Mouse (Mus musculus) liver, embryonic 11.5 days (tissue): ENCODE data around the gene Ddn. TPM values are rescaled to one million over a fixed set of nuclear protein-coding genes. Genes with fewer than 3 reads are reported as not detected.

Experiments
- ATAC-seq: fragments of 200-750 bp; cut with Nextera tagmentation; replicated peaks from 2 replicates; pipeline ENCODE4 v1.8.0; 2017; ENCODE audit warnings: moderate number of reproducible peaks, mild to moderate bottlenecking, moderate TSS enrichment, moderate library complexity; ENCODE audit not compliant: low FRiP score
- DNase-seq: peaks from one replicate; pipeline ENCODE4 v3.0.0-alpha.2; 2017; ENCODE audit warnings: low spot score
- H3K27ac ChIP-seq: fragments of 300-500 bp; sonication (generic); 2 replicates; pipeline ENCODE4 v1.5.1; 2014; ENCODE audit warnings: mild to moderate bottlenecking, low read depth, low read length, control low read depth
- H3K27me3 ChIP-seq: fragments of 300-500 bp; sonication (generic); replicated peaks from 2 replicates; pipeline ENCODE4 v1.6.1; 2014; ENCODE audit warnings: low read length, mixed read lengths; ENCODE audit not compliant: control insufficient read depth, insufficient read depth
- H3K36me3 ChIP-seq: fragments of 300-500 bp; sonication (generic); 2 replicates; pipeline ENCODE4 v1.6.1; 2014; ENCODE audit warnings: mild to moderate bottlenecking, low read length, moderate library complexity, mixed read lengths; ENCODE audit not compliant: control insufficient read depth, insufficient read depth
- H3K4me1 ChIP-seq: fragments of 300-500 bp; sonication (generic); replicated peaks from 2 replicates; pipeline ENCODE4 v1.6.1; 2014; ENCODE audit warnings: low read length, mixed read lengths; ENCODE audit not compliant: control insufficient read depth, insufficient read depth
- H3K4me2 ChIP-seq: fragments of 300-500 bp; sonication (generic); 2 replicates; pipeline ENCODE4 v1.6.1; 2014; ENCODE audit warnings: mild to moderate bottlenecking, control low read depth, moderate library complexity
- H3K4me3 ChIP-seq: fragments of 300-500 bp; sonication (generic); 2 replicates; pipeline ENCODE4 v1.5.1; 2014; ENCODE audit warnings: low read depth, low read length, control low read depth
- H3K9ac ChIP-seq: fragments of 300-500 bp; sonication (generic); 2 replicates; pipeline ENCODE4 v1.6.1; 2014; ENCODE audit warnings: low read depth, low read length, control low read depth
- H3K9me3 ChIP-seq: fragments of 300-500 bp; sonication (generic); 2 replicates; pipeline ENCODE4 v1.6.1; 2016; ENCODE audit warnings: low read length, inconsistent platforms, mixed read lengths; ENCODE audit not compliant: control insufficient read depth
- WGBS: fragments of 180-500 bp; shearing (Covaris S2); extraction: QIAGEN DNeasy Blood & Tissue Kit; methylation state at CpG from one replicate; pipeline ENCODE4 v1.1.7; 2014; 5-methylcytosine and 5-hydroxymethylcytosine counted together
- polyA plus RNA-seq: library from polyadenylated mRNA; unstranded; fragments of >200 nt; fragmentation: Nextera tagmentation; extraction: Ambion mirVana; gene quantifications from 2 replicates; pipeline ENCODE4 v1.2.1, GENCODE M21; 2014

Gene Ddn
- polyA plus RNA-seq, 1 experiment from 2014 or later, result 0.12 TPM

GRCm38 (mm10) chr15:98788972-98789660, 20.2 kb downstream of the Ddn start:
- Histone ChIP-seq H3K36me3 (no peaks in the 10 kb centered on the region), H3K9ac (no peak overlapping the region), H3K4me3 (no peak overlapping the region), H3K27ac (no peak overlapping the region), H3K4me2 (0 out of 2 replicates have a peak overlapping the region, but pooled peaks have one; percentile 3), H3K9me3 (no peaks in the 10 kb centered on the region), H3K27me3 (peaks cover 90% of the 10 kb centered on the region), H3K4me1 (peaks cover 11% of the 10 kb centered on the region)
- 11% methylated on average over 24 of the region's 24 CpGs for WGBS
- no peak for ATAC-seq
- no peak for DNase-seq

DNA sequence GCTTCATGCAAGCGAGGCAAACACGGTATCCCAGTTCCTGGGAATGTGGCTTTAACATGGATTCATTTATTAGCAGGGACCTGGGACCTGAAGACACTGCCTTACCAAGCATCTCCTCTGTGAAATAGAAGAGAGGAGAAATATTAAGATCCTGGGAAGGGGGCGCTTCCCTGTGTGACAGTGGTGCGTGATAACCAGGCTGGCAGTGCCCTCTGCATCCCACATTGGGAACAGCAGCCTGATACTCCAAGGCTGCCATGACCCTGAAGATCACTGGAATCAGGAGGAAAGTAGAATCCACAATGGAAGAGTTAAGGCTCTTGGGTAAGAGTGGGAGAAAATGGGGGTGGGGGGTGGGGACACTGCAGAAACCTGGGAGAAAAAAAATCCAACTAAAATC, 21.4 kb downstream of the Ddn start:
- DNase-seq (no peak), ATAC-seq (no peak)
- no peak overlapping the region for H3K27ac ChIP-seq
- no peak overlapping the region for H3K4me3 ChIP-seq
- 42% methylated on average over 4 of the region's 4 CpGs for WGBS
- H3K27me3 ChIP-seq, result peaks cover 78% of the 10 kb centered on the region
- H3K9ac ChIP-seq, result no peak overlapping the region
- no peak overlapping the region for H3K4me2 ChIP-seq
- peaks cover 11% of the 10 kb centered on the region for H3K4me1 ChIP-seq
- H3K36me3 ChIP-seq, result no peaks in the 10 kb centered on the region
- no peaks in the 10 kb centered on the region for H3K9me3 ChIP-seq

DNA sequence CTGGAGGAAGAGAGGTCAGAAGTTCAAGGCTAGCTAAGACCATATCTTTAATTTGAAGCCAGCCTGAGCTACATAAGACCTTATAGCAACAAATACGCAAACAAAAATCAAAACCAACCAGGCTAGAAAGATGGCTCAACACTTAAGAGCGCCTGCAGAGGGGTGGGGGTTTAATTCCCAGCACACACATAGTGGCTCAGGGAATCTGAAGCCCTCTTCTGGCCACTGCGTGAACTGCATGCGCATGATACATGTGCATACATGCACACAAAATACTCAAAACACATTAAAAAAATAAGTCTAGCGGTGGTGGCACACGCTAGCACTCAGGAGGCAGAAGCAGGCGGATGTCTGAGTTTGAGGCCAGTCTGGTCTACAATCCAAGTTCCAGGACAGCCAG, 23.5 kb downstream of the Ddn start:
- DNase-seq (no peak), ATAC-seq (no peak)
- H3K36me3 ChIP-seq, result no peaks in the 10 kb centered on the region
- no peaks in the 10 kb centered on the region for H3K9me3 ChIP-seq
- H3K27me3 ChIP-seq, result peaks cover 71% of the 10 kb centered on the region
- peaks cover under 1% of the 10 kb centered on the region for H3K4me1 ChIP-seq
- H3K4me3 ChIP-seq, result no peak overlapping the region
- WGBS, result 30% methylated on average over 7 of the region's 7 CpGs
- no peak overlapping the region for H3K4me2 ChIP-seq
- H3K9ac ChIP-seq, result no peak overlapping the region
- H3K27ac ChIP-seq, result no peak overlapping the region

DNA sequence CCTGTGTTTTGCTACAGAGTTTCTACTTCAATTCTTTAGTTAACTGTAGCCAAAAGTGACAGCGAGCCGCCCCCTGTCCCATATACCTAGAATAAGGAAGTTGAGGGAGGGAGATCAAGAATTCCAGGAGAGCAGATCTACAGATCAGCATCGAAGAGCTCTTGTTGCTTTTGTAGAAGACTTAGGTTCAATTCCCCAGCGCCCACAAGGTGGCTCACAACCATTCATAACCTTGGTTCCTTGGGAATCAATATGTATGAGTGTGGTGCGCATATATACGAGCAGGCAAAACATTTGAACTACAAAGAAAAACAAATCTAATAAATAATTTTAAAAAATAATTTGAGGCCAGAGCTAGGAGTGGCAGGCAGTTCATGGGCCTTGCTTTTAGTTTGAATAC, 28.1 kb downstream of the Ddn start:
- Histone ChIP-seq H3K27ac (no peak overlapping the region), H3K4me2 (no peak overlapping the region), H3K27me3 (peaks cover 76% of the 10 kb centered on the region), H3K4me1 (peaks cover 9% of the 10 kb centered on the region), H3K36me3 (no peaks in the 10 kb centered on the region), H3K9me3 (no peaks in the 10 kb centered on the region), H3K9ac (no peak overlapping the region), H3K4me3 (no peak overlapping the region)
- ATAC-seq, result no peak
- WGBS, result 30% methylated on average over 6 of the region's 6 CpGs
- DNase-seq, result no peak

- DNase-seq (no peak), ATAC-seq (no peak)
- Histone ChIP-seq H3K27me3 (peaks cover 78% of the 10 kb centered on the region), H3K9me3 (no peaks in the 10 kb centered on the region), H3K27ac (no peak overlapping the region), H3K4me1 (peaks cover 10% of the 10 kb centered on the region), H3K4me2 (no peak overlapping the region), H3K9ac (no peak overlapping the region), H3K4me3 (no peak overlapping the region), H3K36me3 (no peaks in the 10 kb centered on the region)
- WGBS, result 7% methylated on average over 13 of the region's 13 CpGs
Observed at GRCm38 (mm10) chr15:98780573-98780972, 28.7 kb downstream of the Ddn start.

DNA sequence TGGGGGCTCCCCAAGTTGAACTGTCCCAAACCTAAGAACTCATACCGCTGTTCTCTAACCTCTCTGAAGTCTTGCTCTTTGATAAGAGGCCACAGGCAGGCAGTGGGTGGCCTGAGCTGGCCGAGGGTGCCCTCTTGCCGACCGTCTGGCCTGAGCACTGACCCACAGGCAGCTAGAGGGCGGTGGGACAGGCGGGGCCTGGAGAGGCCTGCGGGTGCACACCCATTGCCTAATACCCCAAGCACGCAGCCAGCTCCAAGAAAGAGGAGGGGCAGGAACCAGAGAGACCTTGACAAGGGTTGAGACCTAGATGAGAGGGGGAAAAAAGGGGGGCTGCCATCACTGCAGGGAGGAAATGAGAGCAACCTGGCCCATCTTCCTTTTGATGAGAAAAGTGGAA, 29.2 kb downstream of the Ddn start:
- no peaks in the 10 kb centered on the region for H3K36me3 ChIP-seq
- H3K4me2 ChIP-seq, result no peak overlapping the region
- peaks cover 78% of the 10 kb centered on the region for H3K27me3 ChIP-seq
- 3% methylated on average over 8 of the region's 8 CpGs for WGBS
- H3K4me3 ChIP-seq, result no peak overlapping the region
- no peak overlapping the region for H3K9ac ChIP-seq
- no peak overlapping the region for H3K27ac ChIP-seq
- H3K4me1 ChIP-seq, result peaks cover 10% of the 10 kb centered on the region
- no peaks in the 10 kb centered on the region for H3K9me3 ChIP-seq
- ATAC-seq (no peak), DNase-seq (no peak)

- no peak overlapping the region for H3K9ac ChIP-seq
- H3K4me1 ChIP-seq, result peaks cover 13% of the 10 kb centered on the region
- no peak overlapping the region for H3K4me3 ChIP-seq
- peaks cover 84% of the 10 kb centered on the region for H3K27me3 ChIP-seq
- WGBS, result 1% methylated on average over 7 of the region's 11 CpGs
- H3K27ac ChIP-seq, result no peak overlapping the region
- ATAC-seq (no peak), DNase-seq (no peak)
- H3K9me3 ChIP-seq, result no peaks in the 10 kb centered on the region
- no peaks in the 10 kb centered on the region for H3K36me3 ChIP-seq
- H3K4me2 ChIP-seq, result no peak overlapping the region
Observed at GRCm38 (mm10) chr15:98778806-98779205, 30.5 kb downstream of the Ddn start.

DNA sequence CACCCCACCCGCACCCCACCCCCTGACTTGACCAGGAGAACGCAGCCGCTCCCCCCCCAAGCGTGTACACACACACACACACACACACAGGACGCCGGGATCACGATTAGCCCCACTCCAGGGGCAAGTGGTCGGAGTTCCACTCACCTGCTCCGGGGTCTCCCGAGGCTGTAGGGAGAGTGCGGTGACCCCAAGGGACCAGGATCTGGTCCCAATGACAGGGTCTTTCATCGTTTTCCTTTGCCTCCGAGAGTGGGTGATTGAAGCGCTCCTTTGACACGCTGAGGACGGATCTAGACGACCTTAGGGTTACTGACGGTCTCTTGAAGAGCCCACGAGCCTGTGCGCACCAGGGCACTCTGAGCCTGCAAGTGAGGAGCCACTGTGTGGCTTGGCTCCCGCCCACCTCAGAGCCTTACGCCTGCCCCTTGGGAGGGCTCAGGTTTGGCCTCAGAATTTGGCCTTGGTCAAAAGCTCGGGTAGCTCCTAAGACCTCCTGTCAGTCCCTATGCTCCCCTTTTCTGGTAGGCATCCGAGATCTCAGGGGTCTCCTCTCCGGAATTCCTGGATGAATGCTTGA, 31.0 kb downstream of the Ddn start:
- Histone ChIP-seq H3K9ac (no peak overlapping the region), H3K27ac (no peak overlapping the region), H3K9me3 (no peaks in the 10 kb centered on the region), H3K4me1 (peaks cover 15% of the 10 kb centered on the region), H3K4me3 (peak overlapping the region; percentile 10), H3K36me3 (no peaks in the 10 kb centered on the region), H3K27me3 (peaks cover 89% of the 10 kb centered on the region), H3K4me2 (peak overlapping the region; percentile 43)
- ATAC-seq, result no peak
- 1% methylated on average over 25 of the region's 25 CpGs for WGBS
- DNase-seq, result no peak

DNA sequence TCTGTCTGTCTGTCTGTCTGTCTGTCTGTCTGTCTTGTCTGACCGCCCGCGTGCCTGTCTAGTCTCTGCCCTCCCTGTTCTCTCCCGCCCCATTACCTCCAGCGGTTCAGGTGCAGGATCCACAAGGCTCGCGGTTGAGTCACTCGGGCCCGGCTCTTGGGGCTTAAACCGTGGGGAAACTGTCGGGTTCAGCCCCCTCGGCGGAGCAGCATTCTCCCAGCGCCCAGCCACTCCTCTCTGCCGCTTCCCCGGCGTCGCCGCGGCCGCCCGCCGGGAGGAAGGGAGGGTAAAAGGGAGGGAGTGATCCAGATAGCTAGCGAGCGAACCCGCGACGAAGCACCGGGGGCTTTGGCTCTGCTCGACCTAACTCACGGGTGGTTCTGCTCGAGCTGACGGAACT, 31.5 kb downstream of the Ddn start, which contains the start of gene Wnt10b:
Gene Wnt10b, minus strand, starts transcription at position 389 of the 400 bp plus-strand sequence.
- DNase-seq (no peak), ATAC-seq (no peak)
- WGBS, result 1% methylated on average over 29 of the region's 33 CpGs
- Histone ChIP-seq H3K36me3 (no peaks in the 10 kb centered on the region), H3K27me3 (peaks cover 94% of the 10 kb centered on the region), H3K4me2 (peak within 1 kb of the TSS; percentile 43), H3K4me3 (peak within 1 kb of the TSS; percentile 10), H3K27ac (no peak within 1 kb of the TSS), H3K4me1 (peaks cover 17% of the 10 kb centered on the region), H3K9me3 (no peaks in the 10 kb centered on the region), H3K9ac (no peak within 1 kb of the TSS)
